Mouse (Mus musculus) ES-Bruce4 (cell line): ENCODE measurements around the gene Stxbp3.

Source experiments
- CTCF ChIP-seq: IDR thresholded peaks from one replicate; pipeline ENCODE4 v1.8.1; 2011; ENCODE audit warnings: low read depth, low read length
- EP300 ChIP-seq: IDR thresholded peaks from 2 replicates; pipeline ENCODE4 v1.6.1; 2011; ENCODE audit warnings: low read depth, low read length; ENCODE audit not compliant: insufficient read depth
- POLR2A ChIP-seq: IDR thresholded peaks from one replicate; pipeline ENCODE4 v1.8.1; 2011; ENCODE audit warnings: low read length; ENCODE audit not compliant: insufficient read depth

DNA sequence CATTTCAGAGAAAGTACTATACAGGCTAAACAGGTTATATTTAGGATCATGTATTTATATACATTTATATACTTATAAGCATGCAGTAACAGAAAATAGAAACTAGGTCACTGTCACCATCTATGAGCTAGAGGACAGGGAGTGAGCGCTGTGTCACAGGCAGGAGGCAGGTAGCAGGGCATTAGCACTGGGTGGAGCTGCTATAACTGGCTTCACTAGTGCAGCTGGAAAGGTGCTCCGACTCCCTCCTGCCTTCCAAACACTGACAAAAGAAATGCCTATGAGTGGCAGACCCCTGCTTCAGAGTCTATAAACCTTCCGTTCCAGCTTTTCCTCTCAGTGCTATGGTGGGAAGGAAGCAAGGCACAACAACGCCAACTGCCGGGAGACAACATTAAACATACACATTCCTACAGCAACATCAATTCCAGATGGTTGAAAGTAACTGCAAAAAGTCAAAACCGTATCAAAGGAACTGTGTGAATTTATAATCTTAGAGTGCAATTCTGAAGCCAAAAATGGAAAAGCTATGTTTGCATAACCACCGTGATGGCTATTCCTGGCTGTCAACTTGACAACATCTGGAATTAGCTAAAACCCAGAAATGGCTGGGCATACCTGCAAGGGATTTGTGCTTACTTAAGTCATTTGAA lies 49.1 kb downstream of the Stxbp3 start:
- TF ChIP-seq CTCF (no peak), POLR2A (no peak), EP300 (no peak)
